Mouse (Mus musculus) G1E (cell line): Measurements from ENCODE around the gene Sema3c.

Experiments
- CTCF ChIP-seq: IDR thresholded peaks from 2 replicates; pipeline ENCODE4 v1.5.1; 2012; ENCODE audit warnings: low read depth, low read length, inconsistent platforms, mixed read lengths
- GATA1 ChIP-seq: IDR thresholded peaks from 2 replicates; pipeline ENCODE4 v1.6.1; 2012; ENCODE audit warnings: borderline replicate concordance, low read length, inconsistent platforms, mixed read lengths
- GATA2 ChIP-seq: IDR thresholded peaks from 2 replicates; pipeline ENCODE4 v1.6.1; 2012; ENCODE audit warnings: low read depth, low read length, inconsistent platforms, borderline replicate concordance

DNA sequence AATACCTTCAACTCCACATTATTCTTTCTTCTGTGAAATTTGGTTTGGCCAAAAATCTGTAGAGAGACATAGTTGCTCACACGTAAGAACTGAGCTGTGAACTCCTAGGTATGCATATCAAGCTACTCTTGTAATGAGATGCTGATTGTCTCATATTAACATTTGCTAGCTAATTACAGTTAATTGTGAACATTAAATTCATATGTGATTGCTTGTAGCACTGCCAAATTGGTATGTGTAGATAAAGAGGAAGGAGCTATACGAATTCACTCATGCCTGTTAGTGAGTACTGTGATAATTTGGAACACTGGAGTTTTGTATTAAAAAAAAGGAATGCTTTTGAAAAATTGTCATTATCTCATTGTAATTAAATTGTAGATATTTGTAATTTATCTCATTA, 48.5 kb downstream of the Sema3c start:
- TF ChIP-seq CTCF, result no peak
- no peak for TF ChIP-seq GATA1
- no peak for TF ChIP-seq GATA2
